Mouse (Mus musculus) stomach, postnatal 0 days (tissue): ENCODE results near the gene Cplx1. TPM values are rescaled to one million over a fixed set of nuclear protein-coding genes. Genes with fewer than 3 reads are reported as not detected.

Experiments used
- ATAC-seq: fragments of 200-750 bp; cut with Nextera tagmentation; 2 replicates; pipeline ENCODE4 v1.8.0; 2017; ENCODE audit not compliant: low FRiP score, low TSS enrichment
- DNase-seq: peaks from one replicate; pipeline ENCODE4 v3.0.0-alpha.2; 2016; ENCODE audit warnings: low spot score
- H3K27ac ChIP-seq: fragments of 300-500 bp; sonication (generic); replicated peaks from 2 replicates; pipeline ENCODE4 v1.5.1; 2014; ENCODE audit warnings: mild to moderate bottlenecking, control low read depth
- H3K27me3 ChIP-seq: fragments of 300-500 bp; sonication (generic); 2 replicates; pipeline ENCODE4 v1.6.1; 2014; ENCODE audit warnings: low read length; ENCODE audit not compliant: control insufficient read depth, insufficient read depth
- H3K36me3 ChIP-seq: fragments of 300-500 bp; sonication (generic); 2 replicates; pipeline ENCODE4 v1.6.1; 2014; ENCODE audit warnings: low read length, mixed read lengths; ENCODE audit not compliant: control insufficient read depth, insufficient read depth
- H3K4me1 ChIP-seq: fragments of 300-500 bp; sonication (generic); replicated peaks from 2 replicates; pipeline ENCODE4 v1.6.1; 2014; ENCODE audit warnings: antibody characterized with exemption; ENCODE audit not compliant: control insufficient read depth, insufficient read depth
- H3K4me2 ChIP-seq: fragments of 300-500 bp; sonication (generic); replicated peaks from 2 replicates; pipeline ENCODE4 v1.6.1; 2014; ENCODE audit warnings: low read depth, mild to moderate bottlenecking, control low read depth, moderate library complexity
- H3K4me3 ChIP-seq: fragments of 300-500 bp; sonication (generic); 2 replicates; pipeline ENCODE4 v1.5.1; 2014; ENCODE audit warnings: low read depth, low read length, control low read depth
- H3K9ac ChIP-seq: fragments of 300-500 bp; sonication (generic); 2 replicates; pipeline ENCODE4 v1.6.1; 2014; ENCODE audit warnings: mild to moderate bottlenecking, low read length, control low read depth, mixed read lengths
- H3K9me3 ChIP-seq: fragments of 300-500 bp; sonication (generic); 2 replicates; pipeline ENCODE4 v1.6.1; 2016; ENCODE audit warnings: low read length; ENCODE audit not compliant: control insufficient read depth
- CTCF ChIP-seq: IDR thresholded peaks from 2 replicates; pipeline ENCODE4 v1.5.1; 2016; ENCODE audit warnings: antibody characterized with exemption, low read depth, mild to moderate bottlenecking, moderate library complexity
- EP300 ChIP-seq: optimal IDR thresholded peaks from 2 replicates; pipeline ENCODE3; 2016; ENCODE audit warnings: antibody characterized with exemption
- WGBS: fragments of 180-500 bp; shearing (Covaris S2); extraction: QIAGEN DNeasy Blood & Tissue Kit; methylation state at CpG from one replicate; pipeline ENCODE4 v1.1.7; 2014; 5-methylcytosine and 5-hydroxymethylcytosine counted together
- polyA plus RNA-seq: library from polyadenylated mRNA; unstranded; fragments of >200 nt; fragmentation: Nextera tagmentation; extraction: Ambion mirVana; gene quantifications from 2 replicates; pipeline ENCODE4 v1.2.1, GENCODE M21; 2015

Cplx1 gene
- polyA plus RNA-seq, 1 experiment from 2014 or later = 1.8 TPM

DNA sequence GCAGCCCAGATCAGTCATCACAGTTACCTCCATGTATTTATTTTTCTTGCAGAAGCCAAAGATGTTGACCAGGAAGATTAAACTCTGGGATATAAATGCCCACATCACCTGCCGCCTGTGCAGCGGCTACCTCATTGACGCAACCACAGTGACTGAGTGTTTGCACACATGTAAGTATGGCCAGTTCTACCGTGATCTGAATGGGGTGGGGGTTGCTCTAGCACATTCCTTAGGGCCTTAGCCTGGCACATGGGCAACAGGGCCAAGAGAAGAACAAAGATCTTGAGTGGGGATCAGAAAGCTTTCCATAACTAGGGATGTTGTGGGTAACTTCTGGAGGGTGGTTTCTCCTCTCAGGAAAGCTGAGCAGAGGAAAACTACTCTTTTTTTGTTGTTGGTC is 76.1 kb downstream of the Cplx1 start:
- H3K4me3 ChIP-seq = no peak overlapping the region
- no peaks in the 10 kb centered on the region for H3K9me3 ChIP-seq
- no peak overlapping the region for H3K9ac ChIP-seq
- no peaks in the 10 kb centered on the region for H3K27me3 ChIP-seq
- no peaks in the 10 kb centered on the region for H3K4me1 ChIP-seq
- TF ChIP-seq EP300 (no peak), CTCF (no peak)
- no peak overlapping the region for H3K4me2 ChIP-seq
- no peak overlapping the region for H3K27ac ChIP-seq
- H3K36me3 ChIP-seq = peaks cover 41% of the 10 kb centered on the region
- no peak for DNase-seq
- ATAC-seq = no peak
- 84% methylated on average over 4 of the region's 4 CpGs for WGBS

DNA sequence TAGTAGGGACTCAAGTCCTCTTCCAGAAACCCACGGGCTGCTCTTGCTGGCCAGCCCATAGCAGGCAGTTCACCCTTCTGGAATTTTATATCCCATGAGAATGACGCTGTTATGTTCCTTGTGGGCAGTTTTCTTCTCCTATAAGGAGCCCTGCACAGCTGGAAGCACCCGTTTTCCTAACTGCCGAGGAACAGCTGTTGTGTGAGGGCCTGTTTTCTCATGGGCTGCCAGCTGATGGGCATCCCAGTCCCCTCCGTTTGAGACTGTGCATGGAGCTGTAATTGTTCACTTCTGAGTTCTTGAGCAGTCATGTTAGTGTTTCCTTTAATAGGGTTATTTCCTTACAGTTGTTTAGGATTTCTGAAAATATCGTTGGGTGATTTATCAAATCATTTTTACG is 80.2 kb downstream of the Cplx1 start:
- ATAC-seq (no peak), DNase-seq (no peak)
- TF ChIP-seq EP300 (no peak), CTCF (no peak)
- peaks cover 18% of the 10 kb centered on the region for H3K36me3 ChIP-seq
- no peaks in the 10 kb centered on the region for H3K27me3 ChIP-seq
- H3K4me2 ChIP-seq = no peak overlapping the region
- H3K27ac ChIP-seq = no peak overlapping the region
- H3K9ac ChIP-seq = no peak overlapping the region
- 68% methylated on average over 7 of the region's 7 CpGs for WGBS
- H3K4me3 ChIP-seq = no peak overlapping the region
- H3K4me1 ChIP-seq = no peaks in the 10 kb centered on the region
- H3K9me3 ChIP-seq = no peaks in the 10 kb centered on the region

Other genes with a start within 250 kb of the Cplx1 start
- gene Pigg, start 237.4 kb downstream of the Cplx1 start, polyA plus RNA-seq = 3.7 and 4.2 TPM in 2 replicates
- 0.08 and 0.13 TPM in 2 replicates for gene Gm42517, start 182.1 kb downstream of the Cplx1 start, polyA plus RNA-seq
- gene Pde6b, start 161.6 kb downstream of the Cplx1 start, polyA plus RNA-seq = 0.07 and 0.12 TPM in 2 replicates
- gene Atp5k, start 115.6 kb downstream of the Cplx1 start, polyA plus RNA-seq = 507 and 641 TPM in 2 replicates
- 1.1 and 1.2 TPM in 2 replicates for gene Mfsd7a, start 101.1 kb downstream of the Cplx1 start, polyA plus RNA-seq
- gene Pcgf3, start 88.8 kb downstream of the Cplx1 start, polyA plus RNA-seq = 10.0 and 11.3 TPM in 2 replicates
- gene Gak, start 79.7 kb upstream of the Cplx1 start, polyA plus RNA-seq = 36.1 and 38.3 TPM in 2 replicates
- gene Tmem175, start 79.7 kb upstream of the Cplx1 start, polyA plus RNA-seq = 15.6 and 17.0 TPM in 2 replicates
- 5.3 and 5.9 TPM in 2 replicates for gene Idua, start 110.3 kb upstream of the Cplx1 start, polyA plus RNA-seq
- 4.6 and 4.9 TPM in 2 replicates for gene Dgkq, start 119.6 kb upstream of the Cplx1 start, polyA plus RNA-seq
- 0.17 and 0.22 TPM in 2 replicates for gene Slc26a1, start 125.5 kb upstream of the Cplx1 start, polyA plus RNA-seq
- 21.2 and 22.2 TPM in 2 replicates for gene Fgfrl1, start 142.4 kb upstream of the Cplx1 start, polyA plus RNA-seq
- 0.42 and 0.77 TPM in 2 replicates for gene Rnf212, start 225.0 kb upstream of the Cplx1 start, polyA plus RNA-seq
- gene Tmed11, start 245.3 kb upstream of the Cplx1 start, polyA plus RNA-seq = 0.12 TPM in 1 of 2 replicates, not detected in the other